Mouse (Mus musculus) inflammation-experienced regulatory T-cells, adult 6 months (primary cell): ENCODE data around the gene Ube2n. TPM values are rescaled to one million over a fixed set of nuclear protein-coding genes. Genes with fewer than 3 reads are reported as not detected.

Experiments
- polyA plus RNA-seq, 3 experiments: library from polyadenylated mRNA; unstranded; fragments of 100-300 nt; shearing (Covaris generic); gene quantifications; one replicate each; pipeline ENCODE4 v1.2.1; 2017

Gene Ube2n
- polyA plus RNA-seq, 3 experiments from 2014 or later, result 280 to 438 (median 366) TPM

Other genes starting within 250 kb of the Ube2n start
- gene Cradd, start 191.0 kb upstream of the Ube2n start, polyA plus RNA-seq, result 10 to 100 TPM; 20.8 to 32.2 (median 28.9) TPM
- gene Socs2, start 98.0 kb upstream of the Ube2n start, polyA plus RNA-seq, result 10 to 100 TPM; 27.9 to 49.8 (median 37.4) TPM
- gene Mrpl42, start 13.2 kb upstream of the Ube2n start, polyA plus RNA-seq, result 100 to 1,000 TPM; 164 to 240 (median 184) TPM
- 10 to 100 TPM in 2 of 3 experiments, 1 to 10 TPM in 1; 9.7 to 17.0 (median 12.9) TPM for gene Nudt4, start 49.0 kb downstream of the Ube2n start, polyA plus RNA-seq
- gene Anapc15-ps, start 158.3 kb downstream of the Ube2n start, polyA plus RNA-seq, result not detected